Mouse (Mus musculus): ENCODE results near the gene Erc2.

- TF ChIP-seq CTCF (IDR thresholded peaks at IDR 0.05; ENCODE audit: low read depth) (no peak), EP300 (IDR thresholded peaks at IDR 0.05; ENCODE audit: low read depth) (no peak)
These were observed 737.8 kb downstream of the Erc2 start for GRCm38 (mm10) chr14:28359983-28360382.
